Comparison of ENCODE assay signal across 28 mouse cellular contexts in genomic region chr9:26997501-26997900, GRCm38 (mm10). TPM values are rescaled to one million over a fixed set of nuclear protein-coding genes. Genes with fewer than 3 reads are reported as not detected.
DNase-seq lines count a peak whose midpoint lies in the region; TF ChIP-seq lines count a peak whose summit lies in the region.
"Had no signal": no experiment of that assay in that cellular context is flagged by ENCODE, and none has a peak within 500 bp of the region (broad histone marks: within the 10 kb centered on the region; RNA-seq: fewer than 3 reads in every experiment).

No protein-coding gene starts in this region.

- intact Hi-C loops in heart, postnatal 25 days (cut with DNase I) = no loop called here

- H3K27me3 ChIP-seq in heart, embryonic 10.5 days (ENCODE audit: insufficient read depth, poor library complexity, severe bottlenecking) = no peaks in the 10 kb centered on the region
- H3K27me3 ChIP-seq in MEL (ENCODE audit: control insufficient read depth in 1 of 2, insufficient read depth in 2 of 2, low read length in 2 of 2) = no peaks in the 10 kb centered on the region
- H3K27me3 ChIP-seq: embryonic facial prominence, embryonic 13.5 days; forebrain, embryonic 13.5 days; heart, embryonic 13.5 days; Patski had no signal

- peak; percentile 11 for DNase-seq in adrenal gland, postnatal 10 days
- DNase-seq in adrenal gland, adult 18-20 months (ENCODE audit: low spot score in 2 of 2) = no peak
- DNase-seq in heart, embryonic 10.5 days (ENCODE audit: low spot score) = peak; percentile 11
- no peak for DNase-seq in heart, postnatal 25 days (ENCODE audit: low spot score)
- peak; percentile 17 for DNase-seq in MEL (ENCODE audit: low read depth, low spot score)
- DNase-seq in right cerebral cortex, adult 2 months (ENCODE audit: low spot score in 2 of 2) = no peak
- no peak for DNase-seq in layer of hippocampus, adult 9-10 months (ENCODE audit: low spot score)
- DNase-seq: adrenal gland, postnatal 14 days; cerebellum, adult 11-12 months; cerebellum, adult 8-10 months; cerebellum, postnatal 10 days; cerebellum, postnatal 36 days; embryo, embryonic 11 days; forebrain, postnatal 0 days; gastrocnemius, adult 2 months; gastrocnemius, postnatal 14 days; heart, postnatal 14 days; kidney, adult 18-20 months had no signal

- no peak overlapping the region for H3K9ac ChIP-seq in MEL (ENCODE audit: control insufficient read depth, low read depth, low read length, poor library complexity, severe bottlenecking)
- H3K9ac ChIP-seq: embryonic facial prominence, embryonic 13.5 days; forebrain, embryonic 13.5 days; forebrain, postnatal 0 days; heart, embryonic 13.5 days; hindbrain, embryonic 14.5 days had no signal

- H3K4me1 ChIP-seq in heart, embryonic 10.5 days = peaks cover 12% of the 10 kb centered on the region
- H3K4me1 ChIP-seq in MEL (ENCODE audit: control insufficient read depth in 1 of 2, insufficient read depth in 2 of 2, low read length in 2 of 2) = peaks cover 6 to 12% of the 10 kb centered on the region in 2 experiments
- H3K4me1 ChIP-seq in bone marrow macrophage, adult 2 months (ENCODE audit: control insufficient read depth, insufficient read depth, low read length) = peaks cover 27% of the 10 kb centered on the region

- H3K9me3 ChIP-seq in heart, embryonic 10.5 days = no peaks in the 10 kb centered on the region
- no peaks in the 10 kb centered on the region for H3K9me3 ChIP-seq in MEL (replicated peaks; ENCODE audit: insufficient read depth, low read length)
- H3K9me3 ChIP-seq: embryonic facial prominence, embryonic 10.5 days; embryonic facial prominence, embryonic 13.5 days; forebrain, embryonic 13.5 days; heart, embryonic 13.5 days; hindbrain, embryonic 10.5 days had no signal

- no peak overlapping the region for H3K27ac ChIP-seq in heart, embryonic 10.5 days
- no peak overlapping the region for H3K27ac ChIP-seq in MEL (ENCODE audit: control insufficient read depth, low read depth, low read length)
- peak overlapping the region; percentile 2; the same call in 1 of the 2 replicates for H3K27ac ChIP-seq in bone marrow macrophage, adult 2 months (ENCODE audit: insufficient read depth, low read depth, low read length)
- H3K27ac ChIP-seq: embryonic facial prominence, embryonic 10.5 days; embryonic facial prominence, embryonic 13.5 days; forebrain, embryonic 13.5 days; gastrocnemius, adult 2 months; heart, embryonic 13.5 days; hindbrain, embryonic 10.5 days; hindbrain, embryonic 14.5 days; hindbrain, postnatal 0 days had no signal

- WGBS in heart, embryonic 10.5 days = 81% methylated on average over 2 of the region's 2 CpGs

- H3K79me2 ChIP-seq in MEL (ENCODE audit: control insufficient read depth, insufficient read depth, low read length, poor library complexity) = peaks cover 15% of the 10 kb centered on the region

- TF ChIP-seq RAD21 in MEL (IDR thresholded peaks at IDR 0.05; ENCODE audit: low read depth, low read length) = no peak

- peaks cover 4% of the 10 kb centered on the region; the same call in 1 of the 2 replicates for H3K36me3 ChIP-seq in heart, embryonic 10.5 days
- peaks cover 0 to 30% of the 10 kb centered on the region in 2 experiments; a peak in 2 of 4 replicates for H3K36me3 ChIP-seq in MEL (ENCODE audit: control insufficient read depth in 1 of 2, insufficient read depth in 2 of 2, low read length in 2 of 2)
- H3K36me3 ChIP-seq: embryonic facial prominence, embryonic 13.5 days had no signal

- no peak for TF ChIP-seq EP300 in MEL (IDR thresholded peaks at IDR 0.05; ENCODE audit: low read depth in 1 of 2, low read length in 2 of 2)

- H3K4me3 ChIP-seq in heart, embryonic 10.5 days = no peak overlapping the region
- H3K4me3 ChIP-seq in MEL (ENCODE audit: control insufficient read depth in 1 of 2, insufficient read depth in 1 of 2, low read depth in 2 of 2, low read length in 2 of 2) = no peak overlapping the region
- H3K4me3 ChIP-seq in bone marrow macrophage, adult 2 months (ENCODE audit: insufficient read depth, low read length) = no peak overlapping the region
- H3K4me3 ChIP-seq: embryonic facial prominence, embryonic 10.5 days; embryonic facial prominence, embryonic 13.5 days; erythroblast, embryonic 14.5 days; forebrain, embryonic 13.5 days; gastrocnemius, adult 2 months had no signal

- TF ChIP-seq POLR2A in MEL (IDR thresholded peaks at IDR 0.05; ENCODE audit: control insufficient read depth in 1 of 2, insufficient read depth in 1 of 2, low read depth in 1 of 2, low read length in 2 of 2, poor library complexity in 1 of 2) = no peak
- no peak for TF ChIP-seq POLR2A in bone marrow macrophage, adult 2 months (IDR thresholded peaks at IDR 0.05; ENCODE audit: borderline replicate concordance, low read depth, low read length)

- no peak for TF ChIP-seq CTCF in MEL (IDR thresholded peaks at IDR 0.05 in 2 of 3, conservative IDR thresholded peaks at IDR 0.05 in 1 of 3; ENCODE audit: control insufficient read depth in 1 of 3, insufficient read depth in 1 of 3, low read depth in 2 of 3, low read length in 3 of 3, poor library complexity in 1 of 3, severe bottlenecking in 1 of 3)
- TF ChIP-seq CTCF in bone marrow macrophage, adult 2 months (IDR thresholded peaks at IDR 0.05; ENCODE audit: low read depth, low read length) = no peak

TF ChIP-seq in MEL, 35 proteins besides CTCF, POLR2A, EP300 and RAD21:
- TF ChIP-seq MYC (IDR thresholded peaks at IDR 0.05; ENCODE audit: low read depth, low read length) = no peak

RNA-seq across cellular contexts. Expression of gene Acad8, which starts 1.9 kb away (rescaled TPM):
- total RNA-seq in adrenal gland, postnatal 10 days (2021) = 10 to 100 TPM; 75.6 to 95.6 TPM
- 10 to 100 TPM; 66.9 to 74.2 TPM for total RNA-seq in adrenal gland, adult 18-20 months (2021)
- polyA plus RNA-seq in heart, embryonic 10.5 days (2016; fragmentation: Nextera tagmentation; extraction: Ambion mirVana) = 40.5 and 42.2 TPM in 2 replicates
- 10 to 100 TPM; 48.7 to 57.7 TPM for total RNA-seq in heart, postnatal 25 days (2021)
- total RNA-seq in MEL (2012; rRNA removed) = 16.7 and 17.6 TPM in 2 replicates
- 10 to 100 TPM in 1 of 2 experiments, not detected in 1; 22.7 TPM for polyA plus RNA-seq in MEL (2012; ENCODE audit: insufficient read depth in 1 of 2, insufficient read length in 2 of 2, low read depth in 1 of 2, low replicate concordance in 2 of 2, missing spikeins in 1 of 2)
- polyA plus RNA-seq in bone marrow macrophage, adult 2 months (2012; ENCODE audit: insufficient read depth, insufficient read length, missing spikeins) = 30.8 and 32.7 TPM in 2 replicates

RNA-seq across cellular contexts. Expression of gene Thyn1, which starts 2.0 kb away (rescaled TPM):
- total RNA-seq in adrenal gland, postnatal 10 days (2021) = 10 to 100 TPM; 42.3 to 49.5 TPM
- 10 to 100 TPM; 40.0 to 42.9 TPM for total RNA-seq in adrenal gland, adult 18-20 months (2021)
- polyA plus RNA-seq in heart, embryonic 10.5 days (2016; fragmentation: Nextera tagmentation; extraction: Ambion mirVana) = 125 and 145 TPM in 2 replicates
- total RNA-seq in heart, postnatal 25 days (2021) = 10 to 100 TPM; 24.9 to 28.9 TPM
- total RNA-seq in MEL (2012; rRNA removed) = 105 and 115 TPM in 2 replicates
- polyA plus RNA-seq in MEL (2012; ENCODE audit: insufficient read depth in 1 of 2, insufficient read length in 2 of 2, low read depth in 1 of 2, low replicate concordance in 2 of 2, missing spikeins in 1 of 2) = 100 to 1,000 TPM in 1 of 2 experiments, not detected in 1; 130 TPM
- polyA plus RNA-seq in bone marrow macrophage, adult 2 months (2012; ENCODE audit: insufficient read depth, insufficient read length, missing spikeins) = 34.3 and 37.4 TPM in 2 replicates

RNA-seq across cellular contexts. Expression of gene Vps26b, which starts 32.4 kb away (rescaled TPM):
- 10 to 100 TPM; 32.8 to 38.7 TPM for total RNA-seq in adrenal gland, postnatal 10 days (2021)
- 10 to 100 TPM; 29.1 to 36.7 TPM for total RNA-seq in adrenal gland, adult 18-20 months (2021)
- 23.3 and 30.8 TPM in 2 replicates for polyA plus RNA-seq in heart, embryonic 10.5 days (2016; fragmentation: Nextera tagmentation; extraction: Ambion mirVana)
- total RNA-seq in heart, postnatal 25 days (2021) = 10 to 100 TPM; 27.9 to 31.5 TPM
- total RNA-seq in MEL (2012; rRNA removed) = 36.1 and 37.3 TPM in 2 replicates
- 10 to 100 TPM in 1 of 2 experiments, not detected in 1; 36.4 TPM for polyA plus RNA-seq in MEL (2012; ENCODE audit: insufficient read depth in 1 of 2, insufficient read length in 2 of 2, low read depth in 1 of 2, low replicate concordance in 2 of 2, missing spikeins in 1 of 2)
- polyA plus RNA-seq in bone marrow macrophage, adult 2 months (2012; ENCODE audit: insufficient read depth, insufficient read length, missing spikeins) = 32.6 and 35.8 TPM in 2 replicates

RNA-seq across cellular contexts. Expression of gene Ncapd3, which starts 32.5 kb away (rescaled TPM):
- 10 to 100 TPM; 19.2 to 26.0 TPM for total RNA-seq in adrenal gland, postnatal 10 days (2021)
- 10 to 100 TPM in 1 of 2 experiments, 1 to 10 TPM in 1; 8.7 to 12.0 TPM for total RNA-seq in adrenal gland, adult 18-20 months (2021)
- 28.3 and 29.4 TPM in 2 replicates for polyA plus RNA-seq in heart, embryonic 10.5 days (2016; fragmentation: Nextera tagmentation; extraction: Ambion mirVana)
- total RNA-seq in heart, postnatal 25 days (2021) = 10 to 100 TPM; 11.4 to 12.0 TPM
- total RNA-seq in MEL (2012; rRNA removed) = 28.7 and 32.4 TPM in 2 replicates
- polyA plus RNA-seq in MEL (2012; ENCODE audit: insufficient read depth in 1 of 2, insufficient read length in 2 of 2, low read depth in 1 of 2, low replicate concordance in 2 of 2, missing spikeins in 1 of 2) = 10 to 100 TPM in 1 of 2 experiments, not detected in 1; 36.5 TPM
- 26.1 and 28.0 TPM in 2 replicates for polyA plus RNA-seq in bone marrow macrophage, adult 2 months (2012; ENCODE audit: insufficient read depth, insufficient read length, missing spikeins)

Comparison
In these comparisons a context has a peak if more than half of its experiments do, and no peak if none do; other contexts are left out.
1. DNase-seq: peak in adrenal gland, postnatal 10 days (single experiment), heart, embryonic 10.5 days (single experiment) and MEL (single experiment); none in adrenal gland, adult 18-20 months (0 of 2), heart, postnatal 25 days (single experiment), right cerebral cortex, adult 2 months (0 of 2) and layer of hippocampus, adult 9-10 months (single experiment).